Mouse (Mus musculus) cerebellum, adult 11 months (tissue): ENCODE measurements around the gene Mks1.
"Not testable (repeated sequence)": the region's sequence is repeated elsewhere in the genome, so short reads cannot be mapped to it uniquely, and the experiment has no call there.

ENCODE experiments used
- DNase-seq: peaks from one replicate; pipeline ENCODE4 v3.0.0; 2022

Gene Mks1

DNA sequence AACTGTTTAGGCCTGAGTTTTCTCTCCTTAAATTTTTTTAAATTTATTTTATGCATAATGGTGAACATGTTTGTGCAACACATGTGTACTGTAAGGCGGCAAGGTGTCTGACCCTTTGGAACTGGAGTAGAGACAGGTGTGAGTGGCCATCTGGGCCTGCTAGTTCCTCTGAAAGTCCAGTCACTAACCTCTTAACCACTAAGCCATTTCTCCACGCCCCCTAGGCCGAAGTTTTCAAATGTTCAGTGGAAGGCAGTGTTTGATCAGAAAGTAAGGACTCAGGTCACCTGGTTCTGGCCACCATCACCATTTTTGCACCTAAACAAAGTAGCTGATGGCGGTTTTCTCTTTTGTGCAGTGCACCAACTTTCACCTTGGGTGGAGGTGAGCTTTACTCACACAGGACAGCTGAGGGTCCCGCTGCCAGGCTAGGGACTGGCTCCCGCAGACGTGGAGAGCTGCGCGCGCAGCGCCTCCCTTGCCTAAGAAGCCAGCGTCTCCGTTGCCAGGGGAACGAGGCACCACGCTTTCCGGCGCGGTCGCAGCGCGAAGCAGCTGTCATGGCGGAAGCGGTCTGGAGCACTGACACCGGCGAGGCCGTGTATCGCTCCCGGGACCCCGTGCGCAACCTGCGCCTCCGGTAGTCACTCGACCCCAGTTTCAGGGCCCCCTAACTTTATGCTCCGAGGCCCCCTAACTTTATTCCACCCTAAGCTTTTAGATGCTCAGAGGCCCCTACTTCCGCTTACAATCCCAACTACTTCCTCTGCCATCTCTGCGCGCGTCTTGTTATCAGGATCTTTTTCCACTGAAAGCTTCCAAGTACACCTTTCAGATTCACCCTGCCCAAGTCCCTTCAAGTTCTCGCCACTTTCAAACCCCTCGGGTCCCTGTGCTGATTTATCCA lies at the start of gene Mks1:
Mks1 (plus strand) TSS at position 526 of the 907 bp plus-strand sequence.
- DNase-seq, result peak; percentile 81

DNA sequence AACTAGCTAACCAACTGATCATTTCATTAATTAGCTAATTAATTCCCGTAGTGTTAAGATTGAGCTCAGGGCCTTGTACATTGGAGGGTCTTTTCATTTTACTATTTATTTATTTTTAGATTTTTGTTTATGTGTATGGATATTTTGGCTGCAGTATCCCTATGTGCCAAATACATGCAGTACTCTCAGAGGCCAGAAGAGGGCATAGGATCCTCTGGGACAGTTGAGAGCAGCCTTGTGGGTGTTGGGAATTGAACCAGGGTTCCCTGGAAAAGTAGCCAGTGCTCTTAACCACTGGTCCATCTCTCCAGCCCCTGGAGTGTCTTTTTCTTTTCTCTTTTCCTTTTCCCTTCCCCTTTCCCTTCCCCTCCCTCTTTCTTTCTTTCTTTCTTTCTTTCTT lies 47.6 kb upstream of the Mks1 start:
- DNase-seq, result no peak

- DNase-seq, result no peak
Measured at GRCm38 (mm10) chr11:87807433-87807832, 45.6 kb upstream of the Mks1 start.

DNA sequence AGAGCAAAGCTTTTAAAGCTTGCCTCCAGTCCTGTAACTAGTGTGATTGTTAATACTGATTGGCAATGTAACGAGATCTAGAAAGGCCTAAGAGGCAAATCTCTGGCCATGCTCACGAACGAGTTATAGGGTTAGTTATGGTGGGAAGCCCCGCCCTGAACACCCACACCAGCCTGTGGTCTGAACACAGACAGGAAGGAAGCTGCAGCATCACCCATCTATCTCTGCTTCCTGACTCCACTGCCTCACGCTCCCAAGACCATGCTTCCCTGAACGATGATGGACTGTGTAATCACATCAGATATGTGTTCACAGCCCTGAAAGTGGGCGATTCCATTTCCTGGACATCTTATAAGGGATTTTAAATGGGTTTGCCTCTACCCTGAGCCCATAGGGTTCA lies 44.8 kb upstream of the Mks1 start:
- DNase-seq, result no peak

- DNase-seq, result no peak
Measured at GRCm38 (mm10) chr11:87811396-87811795, 41.6 kb upstream of the Mks1 start.

DNA sequence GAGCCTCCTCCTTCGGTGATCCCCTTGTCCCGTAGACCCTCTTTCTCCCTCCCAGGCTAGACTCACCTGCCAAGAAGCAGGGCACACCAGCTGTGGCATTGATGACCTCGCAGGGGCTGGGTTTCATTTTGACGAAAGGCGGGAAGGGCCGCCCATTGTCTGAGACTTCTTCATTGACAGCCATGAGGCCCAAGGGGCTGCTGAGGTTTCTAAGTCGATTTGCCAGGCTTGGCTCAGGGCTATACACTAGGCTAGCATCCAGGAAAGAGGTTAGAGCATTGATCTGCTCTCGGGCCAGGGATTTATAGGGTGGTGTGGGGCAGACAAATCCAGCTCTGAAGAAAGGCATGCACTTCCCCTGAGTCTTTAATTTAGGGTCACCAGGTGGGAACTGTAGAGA lies 38.2 kb upstream of the Mks1 start:
- DNase-seq, result no peak

GRCm38 (mm10) chr11:87816707-87817442 lies 36.1 kb upstream of the Mks1 start:
- DNase-seq, result peak; percentile 75

DNA sequence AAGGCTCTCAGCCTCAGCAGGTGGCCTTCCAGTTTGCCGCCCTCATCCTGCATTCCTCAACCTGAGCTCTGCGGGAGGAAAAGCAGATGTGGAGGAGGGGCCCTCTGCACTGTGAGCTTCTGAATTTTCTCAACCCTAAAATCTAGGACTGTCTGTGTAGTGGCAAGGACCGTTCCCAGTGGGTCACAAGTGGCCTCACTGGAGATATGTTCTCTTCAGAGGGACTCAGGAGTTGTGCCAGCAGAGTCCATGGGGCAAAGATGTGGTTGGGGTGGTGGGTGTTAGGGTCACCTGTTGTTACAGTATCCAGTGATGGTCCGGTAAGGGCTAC lies 35.6 kb upstream of the Mks1 start:
- DNase-seq, result no peak

DNA sequence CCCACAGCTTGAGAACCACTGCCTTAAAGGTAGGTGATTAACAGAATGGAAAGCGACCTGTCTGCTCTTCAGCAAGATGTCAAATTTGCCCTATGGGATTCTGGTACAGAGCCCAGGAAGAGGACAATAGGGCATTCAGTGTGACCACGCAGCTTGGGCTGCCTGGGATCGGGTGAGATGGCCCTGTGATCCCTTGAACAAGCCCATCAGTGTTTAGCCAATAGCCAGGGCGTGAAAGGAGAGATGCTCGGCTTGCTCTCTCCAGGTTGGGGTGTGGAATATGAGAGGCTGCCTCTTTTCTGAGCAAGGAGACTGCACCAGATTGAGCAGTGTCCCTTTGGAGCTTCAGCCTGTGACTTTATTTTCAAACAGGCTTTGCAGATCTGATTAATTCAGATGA lies 31.5 kb upstream of the Mks1 start:
- DNase-seq, result no peak

GRCm38 (mm10) chr11:87828239-87828900 lies 24.6 kb upstream of the Mks1 start, which contains the start of gene Lpo:
TSS of gene Lpo (minus strand) at chr11:87828289.
- no peak for DNase-seq

- no peak for DNase-seq
Measured at GRCm38 (mm10) chr11:87840676-87841075, 12.3 kb upstream of the Mks1 start.

GRCm38 (mm10) chr11:87841436-87841835 lies 11.6 kb upstream of the Mks1 start:
- DNase-seq, result no peak

DNA sequence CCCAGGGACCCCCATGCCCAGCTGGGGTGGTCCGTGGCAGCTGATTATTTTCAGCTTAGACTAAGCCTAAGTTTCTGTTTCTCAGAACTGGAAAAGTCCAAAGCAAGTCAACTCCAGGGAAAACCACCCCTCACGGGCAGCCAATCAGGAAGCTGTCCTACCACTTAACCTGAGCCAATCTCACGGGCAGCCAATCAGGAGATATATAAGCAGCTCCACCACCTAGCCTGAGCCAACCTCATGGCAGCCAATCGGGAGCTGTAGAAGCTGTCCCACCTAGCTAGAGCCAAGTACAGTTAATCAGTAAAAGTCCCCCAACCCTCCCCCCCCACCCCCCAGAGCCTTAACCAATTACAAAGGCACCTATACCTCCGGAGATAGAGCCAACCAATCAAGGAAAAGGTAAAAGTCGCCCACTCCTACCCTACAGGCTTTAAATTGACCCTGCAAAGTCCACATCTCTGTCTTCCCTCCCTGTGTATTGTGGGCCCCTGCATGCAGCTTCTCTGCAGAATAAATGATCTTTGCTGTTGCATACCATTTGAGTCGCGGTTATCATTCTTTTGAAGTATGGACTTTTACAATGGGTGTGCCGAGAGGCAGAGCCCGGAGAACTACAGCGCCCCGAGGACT lies 5.9 kb upstream of the Mks1 start:
- no peak for DNase-seq

GRCm38 (mm10) chr11:87847884-87848283 lies 5.1 kb upstream of the Mks1 start:
- DNase-seq, result no peak

DNA sequence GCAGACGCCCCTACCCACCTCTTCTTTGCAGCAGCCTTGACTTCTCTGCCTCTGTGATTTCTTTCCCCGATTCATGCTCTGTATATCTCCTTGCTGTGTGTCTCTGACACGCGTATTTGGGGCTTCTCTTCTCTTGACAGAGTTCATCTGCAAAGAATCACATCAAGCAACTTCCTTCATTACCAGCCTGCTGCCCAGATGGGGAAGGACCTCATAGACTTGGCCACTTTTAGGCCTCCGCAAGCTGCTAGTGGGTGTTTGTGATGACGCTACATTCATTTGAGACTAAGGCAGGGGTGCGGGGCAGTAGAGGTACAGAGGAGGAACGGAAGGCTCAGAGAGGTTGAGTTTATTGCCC lies 561 bp downstream of the Mks1 start:
- no peak for DNase-seq

DNA sequence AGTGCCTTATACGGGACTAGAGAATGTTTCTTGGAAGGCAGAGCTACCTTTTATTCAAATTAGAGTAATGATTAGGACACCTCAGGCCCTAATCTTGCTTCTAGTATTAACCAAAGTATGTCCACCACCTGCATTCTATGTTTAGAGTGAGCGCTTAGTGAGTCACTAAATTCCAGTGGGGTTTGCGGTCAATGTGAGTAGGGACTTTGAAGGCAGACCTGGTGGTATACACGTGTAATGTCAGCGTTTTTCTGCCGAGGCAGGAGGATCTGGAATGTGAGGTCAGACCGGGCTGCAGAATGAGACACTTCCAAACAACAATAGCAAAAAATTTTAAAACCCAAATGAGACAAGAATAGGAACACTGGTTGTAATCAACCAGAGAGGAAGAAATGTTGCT lies 1.5 kb downstream of the Mks1 start:
- DNase-seq, result no peak

DNA sequence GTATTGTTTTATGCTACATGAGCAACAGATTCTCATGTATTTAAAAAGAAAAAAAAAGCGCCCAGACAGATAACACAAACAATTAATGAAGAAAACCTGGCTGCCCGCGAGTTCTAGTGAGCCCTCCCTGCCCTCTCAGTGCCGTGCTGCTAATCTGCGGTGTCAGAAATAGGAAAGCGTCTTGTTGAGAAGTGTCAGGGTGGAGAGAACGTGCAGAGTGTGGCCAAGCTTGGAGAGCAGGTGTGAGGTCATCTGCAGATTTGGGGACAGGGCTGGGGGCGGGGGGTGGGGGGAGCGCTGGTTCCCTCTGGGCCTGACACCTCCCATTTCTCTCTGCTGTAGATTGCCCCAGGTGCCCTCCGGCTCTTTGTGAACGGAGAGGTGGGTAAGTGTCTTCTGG lies 6.3 kb downstream of the Mks1 start:
- no peak for DNase-seq

- DNase-seq, result no peak
Measured at GRCm38 (mm10) chr11:87860426-87860825, 7.4 kb downstream of the Mks1 start.

DNA sequence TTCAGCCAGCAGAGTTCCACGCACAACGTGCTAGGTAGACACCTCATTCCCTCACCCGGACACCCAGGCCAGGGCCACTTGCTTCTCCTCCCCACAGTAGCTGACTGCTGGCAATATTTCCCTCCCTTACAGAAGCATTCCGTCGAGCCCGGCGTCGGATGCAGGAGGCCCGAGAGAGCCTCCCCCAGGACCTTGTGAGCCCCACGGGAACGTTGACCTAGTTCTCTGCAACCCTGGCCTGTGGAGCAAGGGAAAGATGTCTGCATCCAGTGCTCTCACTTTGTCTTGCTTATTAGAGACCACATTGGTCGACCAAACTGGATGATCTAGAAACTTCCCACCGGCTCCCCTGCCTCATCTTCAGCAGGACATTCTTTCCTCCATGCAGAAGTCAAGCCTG lies 9.8 kb downstream of the Mks1 start:
- DNase-seq, result no peak

DNA sequence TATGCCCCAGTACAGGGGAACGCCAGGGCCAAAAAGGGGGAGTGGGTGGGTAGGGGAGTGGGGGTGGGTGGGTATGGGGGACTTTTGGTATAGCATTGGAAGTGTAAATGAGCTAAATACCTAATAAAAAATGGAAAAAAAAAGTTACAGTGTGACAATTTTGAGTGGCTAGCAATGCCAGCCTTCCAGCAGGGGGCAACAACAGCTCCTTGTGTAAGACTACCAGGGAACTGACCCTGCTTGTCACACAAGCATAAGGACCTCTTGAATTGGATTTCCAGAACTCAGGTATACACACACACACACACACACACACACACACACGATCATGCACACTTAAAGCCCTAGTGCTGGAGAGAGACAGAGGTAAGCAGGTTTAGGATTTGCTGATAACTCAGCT lies 13.9 kb downstream of the Mks1 start:
- DNase-seq, result not testable (repeated sequence)

- no peak for DNase-seq
Measured at GRCm38 (mm10) chr11:87870096-87870495, 17.1 kb downstream of the Mks1 start.

DNA sequence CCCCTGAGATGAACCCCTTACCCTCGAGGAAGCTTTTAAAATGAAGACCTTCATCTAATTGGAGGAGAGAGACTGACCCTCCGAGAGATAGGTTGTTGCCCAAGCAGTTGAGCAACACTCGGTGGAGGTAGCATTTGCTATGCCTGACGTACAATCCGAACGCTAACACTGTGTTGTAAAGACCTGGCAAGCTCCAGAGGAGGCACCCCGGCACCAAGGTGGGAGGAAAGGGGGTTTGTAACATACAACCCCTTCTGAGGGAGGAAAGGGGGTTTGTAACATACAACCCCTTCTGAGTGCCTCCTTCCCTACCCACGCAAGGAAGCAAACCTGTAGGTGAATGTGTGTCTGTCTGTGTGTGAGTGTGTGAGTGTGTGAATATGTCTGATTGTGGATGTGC lies 18.8 kb downstream of the Mks1 start:
- no peak for DNase-seq

DNA sequence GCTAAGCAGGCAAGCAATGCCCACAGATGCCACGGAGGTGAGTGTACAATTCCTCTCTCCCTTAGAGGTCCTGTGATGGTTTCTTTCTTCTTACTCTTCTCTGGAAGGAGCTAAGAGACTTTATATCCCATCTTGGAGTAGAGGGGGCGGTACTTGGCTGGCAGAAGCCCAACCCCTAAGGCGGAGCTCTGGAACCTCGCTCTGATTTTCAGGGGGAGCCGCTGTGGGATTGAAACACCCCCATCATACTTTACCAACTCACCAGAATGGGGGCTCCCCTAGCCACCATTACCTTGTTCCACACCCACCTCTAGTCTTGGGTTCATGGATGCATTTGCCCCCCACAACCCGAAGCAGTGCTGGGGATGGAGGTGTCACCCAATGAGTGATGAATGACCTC lies 22.4 kb downstream of the Mks1 start, which contains the start of gene Epx:
Epx (minus strand) TSS at position 101 of the 400 bp plus-strand sequence.
- no peak for DNase-seq
